Mouse (Mus musculus): Measurements from ENCODE around the gene Spata20.

Gene Spata20

DNA sequence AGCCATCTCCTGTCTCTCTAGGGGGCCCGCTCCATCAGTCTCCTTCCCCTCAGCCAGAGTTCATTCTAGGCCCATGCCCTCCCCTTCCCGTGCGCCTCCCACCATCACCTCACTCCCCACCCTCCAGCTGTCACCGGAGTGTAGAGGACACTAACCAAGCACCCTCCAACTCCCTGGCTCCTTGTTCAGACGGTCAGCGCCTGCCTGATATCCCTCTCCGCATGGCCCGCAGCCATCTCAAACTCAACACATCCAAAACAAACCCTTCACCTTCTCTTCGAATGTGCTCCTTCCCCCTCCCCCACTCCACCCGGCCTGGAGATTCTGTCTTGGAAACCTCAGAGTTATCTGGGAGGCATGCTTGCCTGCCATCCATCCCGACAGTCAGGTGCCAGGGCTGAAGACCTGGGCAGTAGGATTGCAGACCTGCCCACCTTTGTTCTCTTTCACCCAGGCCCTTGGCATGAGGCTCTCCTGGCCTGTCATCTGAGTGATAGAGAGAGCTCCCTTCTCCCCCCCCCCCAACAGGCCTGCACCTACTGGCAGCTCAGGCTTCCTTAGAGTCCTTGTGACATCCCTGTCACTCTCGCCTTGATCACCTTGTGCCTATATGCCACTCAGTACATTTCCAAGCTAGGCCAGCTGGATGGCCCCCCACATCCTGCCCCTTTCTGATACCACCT, 34.7 kb downstream of the Spata20 start:
- DNase-seq (ENCODE audit: low read depth, low spot score): no peak

DNA sequence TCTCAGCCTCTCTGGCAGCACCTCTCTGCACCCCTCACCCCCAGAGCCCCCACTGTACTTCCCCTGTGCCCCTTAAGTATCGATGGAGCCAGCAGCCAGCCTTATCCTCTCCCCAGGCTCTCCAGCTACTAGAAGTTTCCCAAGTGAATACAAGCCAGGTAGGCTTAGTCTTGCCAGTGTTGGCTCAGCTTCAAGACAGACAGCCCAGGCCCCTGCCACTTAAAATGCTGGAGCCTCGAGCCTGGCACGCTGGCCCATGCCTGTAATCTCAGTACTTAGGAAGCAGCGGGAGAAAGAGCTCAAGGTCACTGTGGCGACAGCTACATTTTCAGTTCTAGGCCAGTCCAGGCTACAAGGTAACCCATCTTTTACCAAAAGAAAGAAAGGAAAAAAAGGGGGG, 36.1 kb downstream of the Spata20 start:
- DNase-seq (ENCODE audit: low read depth, low spot score): no peak

DNA sequence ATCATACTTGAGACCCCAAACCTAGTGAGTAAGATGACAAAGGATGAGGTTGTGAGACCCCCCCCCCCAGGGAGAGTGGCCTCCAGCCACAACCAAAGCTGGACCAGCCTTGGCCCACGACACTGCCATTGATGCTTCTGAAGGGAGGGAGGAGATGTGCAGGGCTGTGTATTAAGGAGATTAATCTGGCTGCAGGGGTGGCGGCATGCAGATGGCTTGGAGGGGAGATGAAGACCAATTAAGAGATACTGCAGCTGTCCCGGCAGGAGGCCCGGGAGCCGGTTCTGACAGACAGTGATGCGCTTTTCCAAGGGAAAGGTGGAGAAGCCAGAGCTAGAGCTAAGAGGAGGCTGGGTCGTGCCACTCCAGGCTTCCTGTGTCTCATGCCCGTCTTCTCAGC, 36.7 kb downstream of the Spata20 start:
- DNase-seq (ENCODE audit: low read depth, low spot score): no peak

DNA sequence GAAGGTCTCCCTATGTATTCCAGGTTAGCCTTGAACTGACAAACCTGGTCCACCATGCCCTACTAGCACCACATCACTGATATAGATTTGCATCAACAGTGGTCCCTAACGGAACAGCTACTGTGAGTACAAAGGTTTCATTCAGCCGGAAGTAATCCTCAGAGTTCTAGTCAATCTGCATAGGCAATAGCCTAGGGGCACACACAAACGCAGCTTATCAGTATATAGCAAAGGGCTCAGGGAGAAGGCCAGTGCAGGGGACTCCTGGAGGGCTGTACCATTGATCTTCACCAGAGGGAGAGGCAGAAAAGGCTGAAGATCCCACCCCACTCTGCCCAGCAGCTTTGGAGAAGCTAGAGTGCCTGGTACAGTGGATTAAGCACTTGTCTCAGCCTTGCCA, 39.0 kb downstream of the Spata20 start:
- no peak for DNase-seq (ENCODE audit: low read depth, low spot score)

DNA sequence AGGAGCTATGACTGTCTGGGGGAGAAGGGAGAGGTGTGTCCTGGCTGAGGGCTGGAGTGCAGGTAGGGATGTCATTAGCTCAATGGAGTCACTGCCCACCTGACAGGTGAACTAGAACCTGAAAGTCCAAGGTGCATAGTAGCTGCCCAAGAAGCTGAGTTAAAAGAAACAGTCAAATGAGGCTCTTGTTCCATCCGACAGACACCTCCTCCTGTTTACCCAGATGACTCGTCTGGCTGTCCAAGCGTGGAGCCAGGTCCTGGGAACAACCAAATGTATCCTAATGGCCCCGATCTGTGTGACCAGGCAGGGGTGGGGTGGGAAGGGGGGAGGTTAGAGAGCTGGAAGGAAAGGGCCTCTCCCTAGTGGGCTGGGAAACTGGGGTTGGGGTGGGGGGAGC, 40.7 kb downstream of the Spata20 start:
- DNase-seq (ENCODE audit: low read depth, low spot score): no peak

DNA sequence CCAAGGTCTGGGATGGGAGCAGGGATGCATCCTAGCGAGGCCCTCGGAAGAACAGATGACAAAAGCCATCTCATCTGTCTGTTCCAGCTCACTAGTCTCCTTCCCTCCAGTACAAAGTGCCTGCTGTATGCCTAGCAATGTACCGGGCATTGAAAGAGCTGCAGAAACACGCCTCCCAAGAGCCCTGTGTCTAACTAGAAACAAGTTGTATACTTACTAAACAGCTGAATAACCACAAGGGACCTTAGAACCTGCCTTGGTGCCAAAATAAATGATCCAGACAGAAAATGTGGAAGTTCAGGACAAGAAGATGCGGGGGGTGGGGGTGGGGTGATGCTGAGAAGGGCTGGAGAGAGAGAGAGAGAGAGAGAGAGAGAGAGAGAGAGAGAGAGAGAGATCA, 41.1 kb downstream of the Spata20 start:
- DNase-seq (ENCODE audit: low read depth, low spot score): no peak

DNA sequence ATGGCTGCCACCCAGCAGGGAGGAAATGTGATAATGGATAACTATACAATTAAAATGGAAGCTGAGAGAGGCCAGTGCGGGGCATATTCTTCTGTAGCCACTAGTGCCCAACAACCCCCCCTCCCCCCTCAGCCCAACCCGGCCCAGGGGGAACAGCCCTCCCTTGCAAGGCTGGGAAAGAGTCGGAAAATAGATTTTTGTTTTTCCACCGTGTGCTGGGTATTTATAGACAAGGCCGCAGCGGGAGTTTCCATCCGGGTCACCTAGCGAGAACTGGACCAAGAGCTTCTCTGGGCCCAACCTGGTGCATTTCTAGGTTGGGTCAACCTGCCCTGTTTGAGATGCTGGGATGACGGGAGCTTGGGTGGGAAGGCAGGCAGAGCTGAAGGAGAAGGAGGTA, 44.2 kb downstream of the Spata20 start:
- DNase-seq (ENCODE audit: low read depth, low spot score): no peak

DNA sequence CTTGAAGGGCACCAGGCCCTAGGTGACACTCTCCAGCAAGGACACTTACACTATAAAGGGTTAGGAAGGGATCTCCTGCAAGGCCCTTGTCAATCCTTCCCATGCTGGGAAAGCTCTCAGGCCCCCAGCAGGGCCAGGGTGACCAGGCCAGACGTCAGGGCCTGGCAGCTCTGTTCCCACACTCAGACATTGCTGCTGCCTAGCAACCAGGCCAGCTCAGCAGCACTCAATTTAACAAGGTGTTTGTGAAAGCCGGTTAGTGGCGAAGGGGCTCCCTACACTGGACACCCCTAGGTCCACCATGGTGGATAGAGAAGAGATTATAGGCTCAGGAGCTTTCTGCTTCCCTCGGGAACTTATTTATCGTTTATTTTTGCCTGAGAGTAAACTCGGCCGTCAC, 44.9 kb downstream of the Spata20 start:
- DNase-seq (ENCODE audit: low read depth, low spot score): no peak

DNA sequence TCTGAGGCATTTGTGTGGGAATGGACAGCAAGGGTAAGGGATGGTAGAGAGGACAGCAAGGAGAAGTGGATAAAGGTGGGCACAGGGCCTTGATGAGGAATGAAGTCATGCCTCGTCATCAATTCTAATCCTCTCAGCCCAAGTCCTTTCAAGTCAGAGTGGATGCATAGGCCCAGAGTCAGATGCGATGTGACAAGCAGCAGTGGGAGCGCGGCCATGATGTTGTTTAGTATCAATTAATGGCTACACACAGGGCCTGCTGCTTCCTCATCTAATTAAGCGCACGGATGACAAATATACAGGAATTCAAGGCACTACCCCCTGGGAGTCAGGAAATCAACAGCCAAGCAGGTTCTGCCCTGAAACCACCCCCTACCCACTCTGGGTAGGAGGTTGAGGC, 45.6 kb downstream of the Spata20 start:
- no peak for DNase-seq (ENCODE audit: low read depth, low spot score)

DNA sequence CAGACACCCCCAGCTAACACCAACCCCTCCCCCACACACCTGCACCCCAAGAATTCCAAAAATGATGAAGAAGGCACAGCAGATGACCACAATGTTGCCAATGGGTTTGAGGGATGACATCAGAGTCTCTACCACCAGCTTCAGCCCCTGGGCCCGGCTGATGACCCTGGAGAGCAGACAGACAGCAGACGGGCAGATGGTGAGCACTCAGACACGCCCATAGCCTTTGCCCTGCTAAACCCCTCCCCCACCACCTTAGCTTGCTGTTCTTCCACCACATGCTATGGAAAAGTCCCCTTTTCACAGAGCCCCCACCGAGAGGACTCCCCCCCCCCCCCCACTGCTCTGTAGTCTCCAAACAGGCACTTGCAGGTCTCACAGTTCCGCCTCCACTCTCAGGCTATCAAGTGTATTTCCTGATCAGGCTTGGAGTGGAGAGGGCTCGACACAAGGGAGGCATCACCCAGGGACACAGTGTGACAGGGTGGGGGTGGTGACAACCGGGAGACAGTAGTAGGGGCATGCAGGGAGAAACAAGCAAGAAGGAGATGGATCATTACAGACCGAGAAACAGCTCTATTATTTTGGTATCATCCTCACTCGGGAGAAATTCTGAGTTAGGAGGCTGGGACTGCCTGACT, 56.8 kb downstream of the Spata20 start:
- no peak for DNase-seq (ENCODE audit: low read depth, low spot score)

Measured in CD4-positive, CD25-positive, alpha-beta regulatory T cell, adult 2 months (primary cell).